Mouse (Mus musculus): Measurements from ENCODE around the gene Shbg.
A peak's percentile ranks its signal among the peaks of the same experiment; 100 is the strongest.

Shbg gene

DNA sequence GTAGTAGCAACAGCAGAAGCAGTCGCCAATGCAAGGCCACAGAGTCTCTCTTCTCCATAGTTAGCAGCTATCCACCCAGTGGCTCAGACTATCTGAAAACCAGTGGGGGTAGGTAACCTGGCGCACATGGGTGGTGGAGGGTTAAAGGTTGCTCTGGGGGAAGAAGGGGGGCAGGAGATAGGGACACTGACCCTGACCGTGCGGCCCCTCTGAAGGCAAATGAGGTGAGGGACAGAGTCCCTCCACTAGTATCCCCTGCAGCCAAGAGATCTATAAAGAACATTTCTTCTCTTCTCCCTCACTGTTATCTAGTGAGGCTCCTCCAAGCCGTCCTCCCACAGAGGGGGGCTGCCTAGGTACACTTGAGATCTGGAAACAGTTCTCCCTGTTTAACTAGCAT is at the start of gene Shbg:
Gene Shbg (minus strand): TSS at position 101 of the 400 bp plus-strand sequence.
- no peak for DNase-seq (ENCODE audit: low read depth, low spot score)

DNA sequence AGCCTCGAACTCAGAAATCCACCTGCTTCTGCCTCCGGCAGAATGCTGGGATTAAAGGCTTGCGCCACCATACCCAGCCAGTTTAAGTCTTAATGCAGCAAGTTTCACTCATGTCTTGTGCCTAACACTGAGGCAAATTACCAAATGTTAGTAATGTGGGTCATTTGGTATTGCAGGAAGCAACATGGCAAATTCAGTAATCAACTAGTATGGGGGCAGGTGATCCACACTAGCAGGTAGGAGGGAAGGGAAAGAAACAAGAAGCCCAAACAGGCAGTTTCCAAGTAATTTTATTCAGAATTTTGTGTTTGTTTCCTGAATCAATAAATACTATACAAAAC is 48.9 kb upstream of the Shbg start:
- no peak for DNase-seq (ENCODE audit: low read depth, low spot score)

DNA sequence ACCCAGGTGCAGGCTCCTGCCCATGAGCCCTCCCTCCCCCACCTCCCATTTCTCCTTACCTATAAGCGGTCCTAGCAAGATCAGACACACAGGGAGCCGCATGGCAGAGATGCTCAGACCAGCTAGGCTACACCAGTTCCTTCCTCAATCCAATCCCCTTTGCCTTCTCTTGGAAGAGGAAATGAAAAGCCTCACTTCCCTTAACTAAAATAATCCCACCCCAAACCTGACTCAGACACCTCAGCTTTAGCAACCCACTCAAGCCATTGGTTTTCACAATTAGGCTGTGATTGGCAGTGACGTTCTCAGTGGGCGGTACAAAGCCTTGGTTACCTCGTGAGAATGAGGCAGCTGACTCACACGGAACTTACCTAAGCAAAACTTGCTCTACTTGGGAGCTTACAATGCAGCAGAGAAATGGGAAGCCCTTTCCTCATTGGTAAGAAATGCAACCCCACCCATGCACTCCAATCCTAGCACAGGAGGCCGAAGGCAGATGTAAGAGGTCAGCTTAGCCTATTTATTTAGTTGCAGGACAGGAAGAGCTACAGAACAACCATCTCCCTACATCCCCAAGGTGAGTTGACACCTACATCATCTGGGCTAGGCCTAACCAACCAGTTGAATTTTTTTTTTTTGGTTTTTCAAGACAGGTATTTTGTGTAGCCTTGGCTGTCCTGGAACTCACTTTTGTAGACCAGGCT is 48.4 kb upstream of the Shbg start, which contains the start of gene Cd68:
Gene Cd68 (minus strand): TSS at position 193 of the 704 bp plus-strand sequence.
- peak; percentile 92 for DNase-seq (ENCODE audit: low read depth, low spot score)

DNA sequence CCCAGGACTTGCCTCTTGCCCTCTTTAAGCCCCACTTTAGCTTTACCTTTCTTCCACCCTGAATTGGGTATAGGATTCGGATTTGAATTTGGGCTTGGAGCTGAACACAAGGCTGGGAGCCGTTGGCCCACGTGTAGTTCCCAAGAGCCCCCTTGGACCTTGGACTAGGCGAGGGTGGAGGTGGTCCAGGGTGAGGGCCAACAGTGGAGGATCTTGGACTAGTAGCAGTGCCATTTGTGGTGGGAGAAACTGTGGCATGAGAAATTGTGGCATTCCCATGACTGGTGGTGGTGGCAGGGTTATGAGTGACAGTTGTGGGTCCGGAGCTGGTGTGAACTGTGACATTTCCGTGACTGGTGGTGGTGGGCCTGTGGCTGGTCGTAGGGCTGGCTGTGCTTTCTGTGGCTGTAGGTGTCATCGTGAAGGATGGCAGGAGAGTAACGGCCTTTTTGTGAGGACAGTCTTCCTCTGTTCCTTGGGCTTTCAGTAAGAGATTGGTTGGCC is 47.8 kb upstream of the Shbg start:
- DNase-seq (ENCODE audit: low read depth, low spot score) = no peak

DNA sequence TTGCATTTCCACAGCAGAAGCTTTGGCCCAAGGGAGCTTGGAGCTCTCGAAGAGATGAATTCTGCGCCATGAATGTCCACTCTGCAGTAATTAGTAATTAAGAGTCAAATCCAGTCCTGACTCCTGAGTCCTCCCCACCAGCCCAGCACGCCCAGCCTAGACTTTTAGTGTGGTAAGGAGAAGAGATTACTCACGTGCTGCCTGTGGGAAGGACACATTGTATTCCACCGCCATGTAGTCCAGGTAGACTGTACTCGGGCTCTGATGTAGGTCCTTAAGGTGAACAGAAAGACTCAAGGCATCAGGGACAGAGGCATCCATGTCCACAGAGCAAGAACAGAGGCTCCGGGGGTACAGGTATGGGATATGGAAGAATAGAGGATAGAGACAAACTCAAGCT is 47.1 kb upstream of the Shbg start:
- no peak for DNase-seq (ENCODE audit: low read depth, low spot score)

DNA sequence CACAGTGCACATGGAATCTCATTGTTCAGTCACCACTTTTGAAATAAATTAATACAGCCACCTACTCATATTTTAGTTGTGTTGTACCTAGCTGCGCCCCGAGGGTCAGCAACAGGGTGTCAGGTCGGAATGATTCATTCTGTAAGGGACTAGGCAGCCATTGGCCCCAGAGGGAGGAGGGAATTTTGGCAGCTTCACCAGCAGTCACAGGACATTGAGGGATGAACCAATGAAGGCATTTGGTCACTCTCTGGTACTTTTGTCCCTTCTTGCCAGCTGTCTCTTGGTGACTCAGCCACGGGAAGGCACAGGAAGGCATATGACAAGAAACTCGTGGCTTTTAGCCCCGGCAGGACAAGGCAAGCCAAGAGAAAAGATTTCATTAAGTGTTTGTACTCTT is 46.1 kb upstream of the Shbg start:
- DNase-seq (ENCODE audit: low read depth, low spot score) = no peak

DNA sequence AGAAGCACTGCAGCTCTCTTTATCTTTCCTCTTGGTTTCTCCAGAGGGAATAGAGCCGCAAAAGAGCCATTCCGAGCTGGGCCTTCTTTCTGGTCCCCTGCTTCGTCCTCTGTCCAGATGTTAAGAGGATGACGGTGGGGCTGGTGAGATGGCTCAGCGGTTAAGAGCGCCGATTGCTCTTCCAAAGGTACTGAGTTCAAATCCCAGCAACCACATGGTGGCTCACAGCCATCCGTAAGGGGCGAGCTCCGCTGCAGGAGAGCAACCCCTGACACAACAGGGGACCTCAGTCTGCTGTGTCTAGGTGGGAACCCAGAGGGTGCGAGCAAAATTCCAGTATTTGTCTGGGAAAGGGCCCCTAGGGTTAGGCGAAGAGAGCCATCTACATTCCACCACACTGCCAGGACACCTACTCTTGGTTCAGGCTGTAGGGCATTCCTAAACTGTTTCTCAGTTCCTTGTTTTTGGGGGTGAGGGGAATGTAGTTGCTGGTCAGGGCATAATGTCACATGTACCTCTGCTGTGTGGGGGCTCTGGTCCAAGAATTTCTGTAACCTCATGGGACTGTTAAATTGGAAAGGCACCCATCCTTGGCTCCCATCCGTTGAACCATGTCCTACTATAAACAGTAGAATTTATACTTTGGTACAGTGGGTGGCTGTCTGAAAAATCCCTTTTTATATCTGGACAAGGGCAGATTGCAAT is 45.4 kb upstream of the Shbg start:
- DNase-seq (ENCODE audit: low read depth, low spot score) = no peak

DNA sequence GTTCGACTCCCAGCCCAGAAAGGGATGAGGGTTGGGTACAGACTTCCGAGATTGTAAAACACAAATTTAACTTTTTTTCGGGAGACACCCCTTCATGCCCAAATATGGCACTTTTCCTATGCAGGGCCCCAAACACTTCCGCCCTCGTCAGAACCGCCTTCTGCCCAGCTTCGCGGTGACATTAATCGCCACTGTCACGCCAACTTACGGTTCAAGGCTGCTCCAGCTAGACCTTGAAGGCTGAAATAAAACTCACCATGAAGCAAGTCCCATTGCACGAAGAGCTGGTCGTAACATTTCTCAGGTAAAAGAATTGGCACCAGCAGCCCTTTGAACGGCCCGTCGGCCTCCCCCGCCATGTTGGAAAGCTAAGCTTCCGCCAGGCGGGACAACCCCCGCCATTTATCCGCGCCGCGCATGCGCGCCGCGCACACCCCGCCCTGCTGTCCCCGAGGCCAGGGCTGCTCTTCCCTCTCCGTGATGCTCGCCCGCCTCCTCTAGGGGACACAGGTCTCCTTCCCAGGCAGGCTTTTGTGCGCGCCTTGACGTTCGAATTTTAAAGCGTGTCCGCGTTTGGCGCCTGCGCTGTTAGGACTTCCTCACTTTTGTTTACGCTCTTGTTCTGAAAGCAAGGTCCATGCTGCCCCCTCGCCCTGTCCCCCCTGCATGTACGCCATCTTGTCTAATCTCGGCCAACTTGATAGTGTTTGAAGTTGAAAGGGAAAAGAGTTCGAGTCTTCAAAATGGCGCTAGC is 44.7 kb upstream of the Shbg start, which contains the start of gene Mpdu1:
Gene Mpdu1 (minus strand): TSS at position 430 of the 754 bp plus-strand sequence.
- DNase-seq (ENCODE audit: low read depth, low spot score) = peak; percentile 99

DNA sequence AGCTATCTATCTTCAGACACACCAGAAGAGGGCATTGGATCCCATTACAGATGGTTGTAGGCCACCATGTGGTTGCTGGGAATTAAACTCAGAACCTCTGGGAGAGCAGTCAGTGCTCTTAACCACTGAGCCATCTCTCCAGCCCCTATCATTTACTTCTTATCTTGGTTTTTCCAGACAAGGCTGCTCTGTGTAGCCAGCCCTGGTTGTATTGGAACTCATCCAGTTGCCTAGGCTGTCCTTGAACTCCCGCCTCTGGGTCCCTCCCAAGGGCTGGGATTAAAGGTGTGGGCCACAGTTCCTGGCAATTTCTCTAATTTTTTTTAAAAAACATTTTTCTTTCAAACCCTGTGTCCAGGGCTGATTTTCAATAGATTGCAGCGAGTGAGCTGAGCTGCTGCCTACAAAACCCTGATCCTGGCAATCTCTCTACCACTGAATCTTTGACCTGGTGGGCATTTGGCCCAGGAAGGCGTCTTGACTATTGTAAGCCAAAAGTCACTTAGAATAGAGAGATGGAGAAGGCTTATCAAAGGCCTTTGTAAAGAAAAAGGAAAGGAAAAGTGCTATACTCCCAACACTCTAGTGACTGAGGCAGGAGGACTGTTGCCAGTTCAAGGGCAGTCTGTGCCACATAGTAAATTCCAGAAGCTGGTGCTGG is 43.6 kb upstream of the Shbg start:
- no peak for DNase-seq (ENCODE audit: low read depth, low spot score)

DNA sequence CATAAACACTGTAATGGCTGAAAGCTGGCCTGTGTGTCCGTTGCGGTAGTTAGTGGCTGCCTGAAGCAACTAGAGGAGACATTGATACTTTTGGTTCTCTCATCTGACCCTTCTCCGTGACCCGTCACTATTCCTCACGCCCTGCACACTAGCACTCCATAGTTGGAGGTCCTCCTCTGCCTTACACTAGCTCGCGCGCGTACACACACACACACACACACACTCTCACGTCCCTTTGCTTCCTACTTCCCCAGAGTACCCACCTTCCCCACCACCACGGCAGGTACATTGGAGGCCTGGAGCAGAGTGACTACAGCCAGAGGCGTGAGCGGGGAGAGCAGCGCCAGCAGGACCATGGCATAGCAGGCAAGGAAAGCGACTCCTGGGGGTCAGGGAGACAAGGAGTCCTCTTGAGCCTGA is 39.8 kb upstream of the Shbg start:
- no peak for DNase-seq (ENCODE audit: low read depth, low spot score)

DNA sequence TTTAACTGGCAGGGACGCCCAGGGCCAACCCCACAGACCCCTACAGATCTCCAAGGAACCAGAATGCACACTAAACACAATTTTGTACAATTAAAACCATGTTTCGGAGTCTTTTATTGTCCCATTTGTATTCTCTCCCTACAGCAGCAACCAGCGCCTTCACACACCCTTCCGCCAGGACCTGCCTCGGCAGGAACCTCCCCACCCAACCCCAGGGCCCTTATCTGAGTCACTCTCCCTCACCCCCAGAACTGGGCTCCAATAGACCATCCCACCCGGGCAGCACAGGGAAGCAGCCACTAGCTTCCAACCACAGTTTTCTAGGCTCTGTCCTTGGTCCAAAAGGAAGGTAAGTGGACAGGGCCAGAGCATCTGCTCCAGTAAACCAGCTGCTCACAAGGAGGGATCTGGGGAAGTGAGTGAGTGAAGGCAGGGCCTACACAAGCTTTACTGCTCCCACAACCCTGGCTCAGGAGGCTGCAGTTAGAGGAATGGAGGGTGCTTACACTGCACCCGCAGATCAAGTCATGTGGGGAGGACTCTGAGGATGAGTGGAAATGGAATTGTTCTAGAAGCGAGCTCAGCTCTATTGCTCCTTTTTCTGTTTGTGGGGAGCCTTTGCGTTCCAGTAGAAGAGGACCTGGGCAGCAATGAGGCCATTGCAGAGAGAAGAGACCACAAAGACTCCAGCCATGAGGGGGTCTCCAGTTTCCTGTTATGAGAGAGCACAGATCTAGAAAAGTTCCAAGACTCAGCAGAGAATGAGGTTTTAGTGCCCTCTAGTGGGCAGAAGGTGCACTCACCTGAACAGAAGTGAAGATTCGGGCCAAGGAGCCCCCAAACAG is 39.1 kb upstream of the Shbg start:
- DNase-seq (ENCODE audit: low read depth, low spot score) = peak; percentile 64

DNA sequence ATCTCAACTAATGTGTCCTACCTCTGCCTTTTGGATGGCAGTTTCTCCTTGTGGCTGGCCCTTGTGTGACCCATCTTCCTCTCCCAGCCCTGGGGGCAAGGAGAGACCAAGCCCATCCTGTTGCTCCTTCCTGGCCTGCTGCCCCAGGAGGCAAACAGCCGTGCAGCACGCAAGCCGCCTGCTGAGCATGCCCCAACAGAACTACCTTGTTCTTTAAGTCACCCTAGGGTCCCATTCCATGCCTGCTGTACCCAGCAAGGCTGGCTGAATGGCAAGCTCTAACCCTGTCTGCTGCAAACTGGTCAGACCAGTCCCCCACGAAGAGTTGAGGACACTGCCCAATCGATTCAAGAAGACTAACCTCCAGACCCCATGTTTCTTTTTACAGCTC is 38.4 kb upstream of the Shbg start:
- DNase-seq (ENCODE audit: low read depth, low spot score) = no peak

DNA sequence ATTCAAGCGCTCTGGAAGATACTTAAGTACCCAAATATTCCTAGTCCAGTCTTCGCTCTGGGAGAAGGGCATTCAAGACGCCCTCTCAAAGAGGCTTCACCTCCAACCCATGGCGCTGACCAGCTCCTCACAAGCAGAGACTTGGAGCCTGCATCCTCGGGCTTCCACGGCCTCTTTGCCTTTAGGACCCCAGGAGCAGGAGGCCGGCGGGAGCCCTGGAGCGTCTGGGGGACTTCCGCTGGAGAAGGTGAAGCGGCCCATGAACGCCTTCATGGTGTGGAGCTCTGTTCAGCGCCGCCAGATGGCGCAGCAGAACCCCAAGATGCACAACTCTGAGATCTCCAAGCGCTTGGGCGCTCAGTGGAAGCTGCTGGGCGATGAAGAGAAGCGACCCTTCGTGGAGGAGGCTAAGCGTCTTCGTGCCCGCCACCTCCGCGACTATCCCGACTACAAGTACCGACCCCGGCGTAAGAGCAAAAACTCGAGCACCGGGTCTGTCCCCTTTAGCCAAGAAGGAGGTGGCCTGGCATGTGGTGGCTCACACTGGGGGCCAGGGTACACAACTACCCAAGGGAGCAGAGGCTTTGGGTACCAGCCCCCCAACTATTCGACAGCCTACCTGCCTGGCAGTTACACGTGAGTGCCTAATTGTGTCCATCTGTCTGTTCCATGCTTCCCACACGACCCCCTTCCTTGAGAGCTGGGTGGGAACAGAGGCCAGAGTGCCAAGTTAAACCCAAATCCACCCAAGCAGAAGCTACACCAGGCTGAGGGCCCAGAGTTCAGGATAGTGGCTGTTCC is 37.8 kb upstream of the Shbg start, which contains the start of gene Sox15:
Gene Sox15 (plus strand): TSS at position 51 of the 801 bp plus-strand sequence.
- DNase-seq (ENCODE audit: low read depth, low spot score) = peak; percentile 34

DNA sequence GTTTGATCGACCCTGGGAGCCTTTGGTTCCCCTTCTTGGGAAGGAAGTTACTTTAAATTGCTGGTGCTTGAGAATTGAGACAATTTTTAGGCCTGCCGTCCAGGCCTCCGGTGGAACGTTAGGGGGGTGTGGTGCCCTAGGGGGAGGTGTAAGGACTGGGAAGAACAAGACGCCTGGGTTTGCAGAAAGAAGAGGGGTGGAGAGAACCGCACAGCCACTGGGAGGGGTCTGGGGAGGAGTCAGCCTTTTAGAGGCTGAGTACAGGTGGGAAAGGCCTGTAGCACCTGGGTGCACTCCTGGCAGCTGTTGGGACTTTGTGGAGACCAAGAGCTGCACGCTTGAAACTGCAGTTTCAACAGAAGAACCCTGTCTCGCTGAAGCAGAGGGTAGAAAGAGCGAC is 37.1 kb upstream of the Shbg start:
- no peak for DNase-seq (ENCODE audit: low read depth, low spot score)

DNA sequence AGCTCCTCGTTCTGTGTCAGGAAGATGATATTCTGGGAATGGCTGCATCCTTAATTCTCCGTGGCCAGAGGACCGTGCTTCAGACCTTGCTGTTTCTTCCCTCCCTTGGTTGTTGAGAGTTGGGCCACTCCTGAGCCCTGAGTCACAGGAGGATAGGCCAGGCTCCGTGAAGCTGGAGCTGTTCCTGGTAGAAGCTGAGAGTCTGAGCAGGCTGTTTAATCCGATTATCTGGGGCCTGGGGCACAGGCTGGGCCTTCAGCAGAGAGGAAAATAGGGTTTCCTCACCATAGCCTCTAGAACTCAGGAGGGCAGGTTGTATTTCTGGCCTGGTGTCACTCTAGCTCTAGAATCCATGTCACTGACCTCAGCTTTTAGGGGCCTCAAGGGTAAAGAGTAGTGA is 35.7 kb upstream of the Shbg start:
- DNase-seq (ENCODE audit: low read depth, low spot score) = no peak

DNA sequence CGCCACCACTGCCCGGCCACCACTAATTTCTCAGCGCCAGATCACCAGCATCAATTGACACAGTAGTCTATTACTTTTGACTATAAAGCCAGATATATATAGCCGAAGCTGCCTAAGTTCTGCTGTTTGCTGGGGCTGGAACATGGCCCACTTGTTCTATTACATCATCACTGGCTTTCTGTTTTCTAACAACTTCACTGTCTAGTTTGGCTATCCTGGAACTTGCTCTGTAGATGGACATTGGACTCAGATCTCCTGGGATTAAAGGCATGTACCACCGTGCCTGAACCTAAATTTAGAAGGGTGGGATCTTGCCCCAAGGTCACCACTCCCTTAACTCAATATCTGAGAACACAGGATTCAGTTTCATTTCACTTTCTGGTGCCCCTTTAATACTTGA is 28.2 kb upstream of the Shbg start:
- DNase-seq (ENCODE audit: low read depth, low spot score) = no peak

DNA sequence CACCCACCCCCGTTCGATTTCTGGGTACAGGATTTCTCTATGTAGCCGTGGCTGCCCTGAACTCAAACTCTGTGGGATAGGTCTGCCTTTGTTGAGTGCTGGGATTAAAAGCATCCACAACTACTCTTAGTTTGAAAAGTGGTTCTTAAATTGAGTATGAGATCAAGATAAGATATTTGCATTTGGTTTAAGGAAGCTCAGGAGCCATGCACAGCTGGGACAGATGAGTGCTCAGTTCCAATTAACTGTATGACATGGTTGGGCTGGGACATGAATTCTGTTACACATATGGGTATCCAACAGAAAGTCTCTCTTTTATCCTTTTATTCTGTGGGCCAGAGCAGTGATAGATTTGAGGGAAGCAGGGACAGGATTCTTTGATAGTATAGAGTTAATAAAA is 17.8 kb upstream of the Shbg start:
- DNase-seq (ENCODE audit: low read depth, low spot score) = no peak

DNA sequence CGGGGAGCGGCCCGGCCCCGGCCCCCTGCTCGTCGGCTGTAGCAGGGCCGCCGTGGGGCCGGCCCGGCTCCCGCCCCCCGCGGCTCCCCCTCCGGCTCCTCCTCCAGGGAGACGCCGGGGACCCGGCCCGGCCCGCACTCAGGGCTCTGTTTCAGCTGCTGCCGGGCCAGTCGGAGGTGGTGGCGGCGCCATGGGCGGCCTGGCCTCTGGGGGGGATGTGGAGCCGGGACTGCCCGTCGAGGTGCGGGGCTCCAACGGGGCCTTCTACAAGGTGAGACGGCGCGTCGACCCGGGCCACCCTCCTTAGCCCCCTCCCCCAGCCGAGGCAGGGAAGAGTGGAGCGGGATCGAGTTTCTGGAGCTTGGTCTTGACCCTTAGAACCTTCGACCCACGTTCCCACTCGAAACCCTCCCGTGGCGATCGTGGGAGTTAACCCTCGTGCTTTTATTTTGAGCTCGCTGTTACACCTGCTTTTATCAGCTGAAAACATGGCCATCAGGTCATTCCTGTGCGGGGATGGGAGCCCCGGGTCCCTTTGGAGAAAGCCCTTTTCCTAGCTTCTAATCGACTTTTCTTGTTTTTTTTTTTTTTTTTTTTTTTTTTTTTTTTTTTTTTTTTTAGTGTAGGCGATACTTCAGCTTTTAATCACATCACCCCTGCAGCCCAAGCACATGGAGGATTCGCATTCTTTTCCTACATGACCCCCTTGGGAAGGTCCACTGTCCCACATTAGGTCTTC is 15.6 kb upstream of the Shbg start:
- DNase-seq (ENCODE audit: low read depth, low spot score) = peak; percentile 57

Measured in A20 (cell line).